Mouse (Mus musculus): Measurements from ENCODE around the gene Hes7. TPM values are rescaled to one million over a fixed set of nuclear protein-coding genes. Genes with fewer than 3 reads are reported as not detected.

The Hes7 gene
- polyA plus RNA-seq, 1 experiment from 2014 or later: 1.1 TPM

GRCm38 (mm10) chr11:69110319-69111046 lies 9.7 kb upstream of the Hes7 start:
- WGBS: under 1% methylated on average over 29 of the region's 30 CpGs
- H3K36me3 ChIP-seq (ENCODE audit: control insufficient read depth, insufficient read depth, low read length): peaks cover 15% of the 10 kb centered on the region
- H3K9me3 ChIP-seq (replicated peaks; ENCODE audit: control insufficient read depth, low read length, poor library complexity, severe bottlenecking): no peaks in the 10 kb centered on the region
- H3K4me1 ChIP-seq (ENCODE audit: control insufficient read depth, insufficient read depth, low read length): 0 out of 2 replicates have a peak, but pooled peaks cover 2% of the 10 kb centered on the region
- peak overlapping the region; percentile 67 for H3K4me2 ChIP-seq (ENCODE audit: low read length)
- peak overlapping the region; percentile 14; the same call in 1 of the 2 replicates for H3K27ac ChIP-seq (ENCODE audit: low read length)
- ATAC-seq: peak; percentile 57
- peak overlapping the region; percentile 51; the same call in 1 of the 2 replicates for H3K9ac ChIP-seq (ENCODE audit: low read depth, low read length)
- H3K4me3 ChIP-seq (ENCODE audit: low read depth, low read length): peak overlapping the region; percentile 47
- H3K27me3 ChIP-seq (ENCODE audit: control insufficient read depth, insufficient read depth, low read depth, low read length): no peaks in the 10 kb centered on the region

GRCm38 (mm10) chr11:69111051-69111810 lies 9.0 kb upstream of the Hes7 start:
- H3K4me1 ChIP-seq (ENCODE audit: control insufficient read depth, insufficient read depth, low read length): 0 out of 2 replicates have a peak, but pooled peaks cover 2% of the 10 kb centered on the region
- no peaks in the 10 kb centered on the region for H3K27me3 ChIP-seq (ENCODE audit: control insufficient read depth, insufficient read depth, low read depth, low read length)
- peak overlapping the region; percentile 31; the same call in 1 of the 2 replicates for H3K9ac ChIP-seq (ENCODE audit: low read depth, low read length)
- WGBS: 3% methylated on average over 21 of the region's 21 CpGs
- no peaks in the 10 kb centered on the region for H3K9me3 ChIP-seq (replicated peaks; ENCODE audit: control insufficient read depth, low read length, poor library complexity, severe bottlenecking)
- H3K27ac ChIP-seq (ENCODE audit: low read length): no peak overlapping the region
- peak overlapping the region; percentile 47 for H3K4me3 ChIP-seq (ENCODE audit: low read depth, low read length)
- H3K36me3 ChIP-seq (ENCODE audit: control insufficient read depth, insufficient read depth, low read length): peaks cover 10% of the 10 kb centered on the region
- peak overlapping the region; percentile 67 for H3K4me2 ChIP-seq (ENCODE audit: low read length)
- no peak for ATAC-seq

- Histone ChIP-seq H3K9ac (ENCODE audit: low read depth, low read length) (no peak overlapping the region), H3K9me3 (replicated peaks; ENCODE audit: control insufficient read depth, low read length, poor library complexity, severe bottlenecking) (no peaks in the 10 kb centered on the region), H3K4me1 (ENCODE audit: control insufficient read depth, insufficient read depth, low read length) (peaks cover 4% of the 10 kb centered on the region; the same call in 1 of the 2 replicates), H3K4me3 (ENCODE audit: low read depth, low read length) (no peak overlapping the region), H3K36me3 (ENCODE audit: control insufficient read depth, insufficient read depth, low read length) (peaks cover 10% of the 10 kb centered on the region; the same call in 1 of the 2 replicates), H3K27me3 (ENCODE audit: control insufficient read depth, insufficient read depth, low read depth, low read length) (no peaks in the 10 kb centered on the region), H3K27ac (ENCODE audit: low read length) (no peak overlapping the region), H3K4me2 (ENCODE audit: low read length) (peak overlapping the region; percentile 67; the same call in 1 of the 2 replicates)
- no peak for ATAC-seq
- 60% methylated on average over 4 of the region's 4 CpGs for WGBS
These were observed 8.3 kb upstream of the Hes7 start for GRCm38 (mm10) chr11:69111865-69112264.

DNA sequence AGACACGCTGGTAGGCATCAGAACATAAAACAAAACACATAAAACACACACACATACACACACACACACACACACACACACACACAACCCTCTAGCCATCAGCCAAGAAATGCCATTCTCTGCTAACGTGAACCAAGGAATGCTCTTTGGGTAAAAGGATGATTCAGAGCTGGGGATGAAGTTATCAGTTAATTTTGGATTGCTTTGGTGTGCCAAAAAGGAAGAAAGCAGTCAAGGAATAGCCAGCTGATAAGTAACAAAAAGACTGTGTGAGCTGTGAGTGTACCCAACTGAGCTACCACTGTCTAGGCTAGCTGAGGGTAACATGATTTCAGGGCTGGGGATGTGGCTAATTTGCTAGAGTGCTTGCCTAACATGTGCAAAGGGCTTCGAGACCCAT lies 6.2 kb upstream of the Hes7 start:
- Histone ChIP-seq H3K9me3 (replicated peaks; ENCODE audit: control insufficient read depth, low read length, poor library complexity, severe bottlenecking) (no peaks in the 10 kb centered on the region), H3K9ac (ENCODE audit: low read depth, low read length) (no peak overlapping the region), H3K4me3 (ENCODE audit: low read depth, low read length) (no peak overlapping the region), H3K27me3 (ENCODE audit: control insufficient read depth, insufficient read depth, low read depth, low read length) (no peaks in the 10 kb centered on the region), H3K4me1 (ENCODE audit: control insufficient read depth, insufficient read depth, low read length) (peaks cover 12% of the 10 kb centered on the region), H3K4me2 (ENCODE audit: low read length) (no peak overlapping the region), H3K27ac (ENCODE audit: low read length) (no peak overlapping the region), H3K36me3 (ENCODE audit: control insufficient read depth, insufficient read depth, low read length) (peaks cover under 1% of the 10 kb centered on the region; the same call in 1 of the 2 replicates)
- WGBS: 78% methylated on average over 3 of the region's 3 CpGs
- no peak for ATAC-seq

- H3K27ac ChIP-seq (ENCODE audit: low read length): no peak overlapping the region
- H3K4me1 ChIP-seq (ENCODE audit: control insufficient read depth, insufficient read depth, low read length): peaks cover 15% of the 10 kb centered on the region
- no peak overlapping the region for H3K4me2 ChIP-seq (ENCODE audit: low read length)
- 78% methylated on average over 3 of the region's 3 CpGs for WGBS
- H3K9me3 ChIP-seq (replicated peaks; ENCODE audit: control insufficient read depth, low read length, poor library complexity, severe bottlenecking): no peaks in the 10 kb centered on the region
- no peaks in the 10 kb centered on the region for H3K36me3 ChIP-seq (ENCODE audit: control insufficient read depth, insufficient read depth, low read length)
- no peak for ATAC-seq
- H3K27me3 ChIP-seq (ENCODE audit: control insufficient read depth, insufficient read depth, low read depth, low read length): no peaks in the 10 kb centered on the region
- H3K9ac ChIP-seq (ENCODE audit: low read depth, low read length): no peak overlapping the region
- no peak overlapping the region for H3K4me3 ChIP-seq (ENCODE audit: low read depth, low read length)
These were observed 5.6 kb upstream of the Hes7 start for GRCm38 (mm10) chr11:69114621-69115020.

DNA sequence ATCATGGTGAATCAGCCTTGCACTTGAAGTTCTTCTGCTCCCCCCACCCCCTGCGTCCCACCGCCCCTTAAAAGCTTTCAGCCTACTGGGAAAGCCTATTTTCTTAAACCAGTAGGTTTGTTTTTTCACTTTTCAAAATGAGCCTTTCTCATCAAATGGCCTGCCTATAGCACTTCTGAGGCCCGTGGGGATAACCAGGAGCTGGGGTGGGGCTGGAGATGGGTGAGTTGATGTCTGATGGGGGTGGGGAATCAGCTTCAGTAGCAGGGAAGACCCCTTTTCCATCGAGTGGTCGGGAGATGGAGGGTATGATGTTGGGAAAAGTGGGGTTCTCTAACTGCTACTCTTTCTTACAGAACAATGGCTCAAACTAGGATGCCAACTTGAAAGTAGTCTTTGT lies 3.4 kb upstream of the Hes7 start:
- no peak for ATAC-seq
- WGBS: 65% methylated on average over 5 of the region's 5 CpGs
- H3K36me3 ChIP-seq (ENCODE audit: control insufficient read depth, insufficient read depth, low read length): no peaks in the 10 kb centered on the region
- peak overlapping the region; percentile 95 for H3K4me2 ChIP-seq (ENCODE audit: low read length)
- no peaks in the 10 kb centered on the region for H3K9me3 ChIP-seq (replicated peaks; ENCODE audit: control insufficient read depth, low read length, poor library complexity, severe bottlenecking)
- H3K4me3 ChIP-seq (ENCODE audit: low read depth, low read length): no peak overlapping the region; the same call in 1 of the 2 replicates
- no peak overlapping the region for H3K9ac ChIP-seq (ENCODE audit: low read depth, low read length)
- peaks cover 28% of the 10 kb centered on the region for H3K4me1 ChIP-seq (ENCODE audit: control insufficient read depth, insufficient read depth, low read length)
- H3K27me3 ChIP-seq (ENCODE audit: control insufficient read depth, insufficient read depth, low read depth, low read length): peaks cover 4% of the 10 kb centered on the region; the same call in 1 of the 2 replicates
- H3K27ac ChIP-seq (ENCODE audit: low read length): no peak overlapping the region

DNA sequence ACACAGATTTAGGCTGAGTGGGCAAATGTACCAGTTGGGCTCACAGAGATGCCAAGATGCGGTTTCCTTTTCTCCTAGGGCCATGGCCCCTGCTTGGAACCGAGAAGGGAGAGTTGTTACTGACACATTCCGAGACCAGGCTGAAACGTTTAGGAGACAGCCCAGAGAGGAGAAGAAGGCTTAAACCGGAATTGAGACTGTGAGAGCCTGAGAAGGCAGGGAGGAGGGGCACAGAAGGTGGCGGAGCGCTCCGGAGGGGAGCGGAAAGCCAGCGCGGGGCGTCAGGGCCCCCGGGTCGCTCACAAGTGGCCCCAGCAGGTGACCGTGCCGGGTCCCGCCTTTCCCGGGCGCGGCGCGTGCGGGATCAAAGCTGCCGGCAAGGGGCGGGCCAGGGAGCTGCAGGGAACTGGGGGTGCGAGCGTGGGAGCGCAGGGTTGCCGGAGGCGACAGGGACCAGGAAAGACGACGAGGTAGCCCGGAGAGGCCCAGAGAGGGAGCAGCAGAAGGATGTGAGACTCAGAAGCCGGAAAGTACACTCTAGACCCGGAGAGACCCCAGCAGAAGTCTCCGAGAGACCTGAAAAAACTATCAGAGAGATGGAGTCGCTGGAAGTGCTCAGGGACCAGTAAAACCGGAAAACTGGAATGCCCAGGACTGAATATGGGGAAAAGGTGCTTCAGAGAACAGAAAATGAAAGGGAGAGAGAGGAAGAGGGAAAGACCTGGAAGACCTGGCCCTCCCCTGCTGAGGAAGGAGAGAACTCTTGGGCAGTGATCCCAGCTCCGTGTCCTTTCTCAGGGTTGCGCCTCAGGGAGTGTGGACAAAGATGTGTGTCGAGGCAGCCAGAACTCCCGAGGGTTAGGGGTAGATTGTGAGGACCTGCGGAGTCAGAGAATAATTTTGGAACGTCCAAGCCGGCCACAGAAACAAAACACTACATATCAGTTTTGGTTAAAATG lies 2.2 kb upstream of the Hes7 start:
- peak overlapping the region; percentile 66 for H3K9ac ChIP-seq (ENCODE audit: low read depth, low read length)
- WGBS: under 1% methylated on average over 44 of the region's 45 CpGs
- ATAC-seq: no peak

GRCm38 (mm10) chr11:69118765-69119164 lies 1.4 kb upstream of the Hes7 start:
- Histone ChIP-seq H3K27me3 (ENCODE audit: control insufficient read depth, insufficient read depth, low read depth, low read length) (peaks cover 4% of the 10 kb centered on the region; the same call in 1 of the 2 replicates), H3K4me1 (ENCODE audit: control insufficient read depth, insufficient read depth, low read length) (peaks cover 28% of the 10 kb centered on the region), H3K9ac (ENCODE audit: low read depth, low read length) (peak overlapping the region; percentile 53), H3K36me3 (ENCODE audit: control insufficient read depth, insufficient read depth, low read length) (no peaks in the 10 kb centered on the region), H3K4me2 (ENCODE audit: low read length) (peak overlapping the region; percentile 95), H3K4me3 (ENCODE audit: low read depth, low read length) (peak overlapping the region; percentile 60), H3K9me3 (replicated peaks; ENCODE audit: control insufficient read depth, low read length, poor library complexity, severe bottlenecking) (no peaks in the 10 kb centered on the region), H3K27ac (ENCODE audit: low read length) (no peak overlapping the region)
- under 1% methylated on average over 15 of the region's 15 CpGs for WGBS
- peak; percentile 21; the same call in 1 of the 2 replicates for ATAC-seq

More for the DNA sequence above, 2.2 kb upstream of the Hes7 start:
- Histone ChIP-seq H3K4me1 (ENCODE audit: control insufficient read depth, insufficient read depth, low read length) (peaks cover 28% of the 10 kb centered on the region), H3K9me3 (replicated peaks; ENCODE audit: control insufficient read depth, low read length, poor library complexity, severe bottlenecking) (no peaks in the 10 kb centered on the region), H3K36me3 (ENCODE audit: control insufficient read depth, insufficient read depth, low read length) (no peaks in the 10 kb centered on the region), H3K27ac (ENCODE audit: low read length) (peak overlapping the region; percentile 72), H3K27me3 (ENCODE audit: control insufficient read depth, insufficient read depth, low read depth, low read length) (peaks cover 4% of the 10 kb centered on the region; the same call in 1 of the 2 replicates), H3K4me2 (ENCODE audit: low read length) (peak overlapping the region; percentile 95), H3K4me3 (ENCODE audit: low read depth, low read length) (peak overlapping the region; percentile 60)
